Comparison of ENCODE assay signal across 17 mouse cellular contexts in the genomic region with DNA sequence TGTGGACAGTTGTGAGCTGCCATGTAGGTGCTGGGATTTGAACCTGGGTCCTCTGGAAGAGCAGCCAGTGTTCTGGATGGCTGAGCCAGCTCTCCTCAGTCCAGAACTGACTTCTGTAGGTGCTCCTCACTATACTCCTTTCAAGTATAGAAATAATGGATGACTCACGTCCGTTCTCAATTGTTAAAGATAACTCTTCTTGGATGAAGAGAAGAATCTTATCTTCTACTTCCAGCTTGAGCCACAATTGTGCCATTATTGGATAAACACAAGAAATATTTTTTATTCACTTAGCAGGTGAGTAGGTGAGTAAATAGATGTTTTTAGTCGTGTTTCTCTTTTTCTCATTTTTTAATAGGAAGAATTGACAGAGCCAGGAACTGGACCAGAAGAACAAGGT.
"Had no signal": no experiment of that assay in that cellular context is flagged by ENCODE, and none has a peak within 500 bp of the region (broad histone marks: within the 10 kb centered on the region; RNA-seq: fewer than 3 reads in every experiment).

No protein-coding gene starts in this region.

- H3K27ac ChIP-seq: neural tube, embryonic 12.5 days; neural tube, embryonic 13.5 days; neural tube, embryonic 15.5 days; stomach, embryonic 15.5 days; stomach, postnatal 0 days had no signal

- H3K9ac ChIP-seq: neural tube, embryonic 12.5 days; neural tube, embryonic 13.5 days; neural tube, embryonic 15.5 days; stomach, embryonic 15.5 days had no signal

- H3K36me3 ChIP-seq: neural tube, embryonic 12.5 days; neural tube, embryonic 13.5 days; neural tube, embryonic 15.5 days; stomach, embryonic 15.5 days had no signal

- DNase-seq: retina, postnatal 1 day; right cerebral cortex, adult 18-20 months; right cerebral cortex, postnatal 14 days; right cerebral cortex, postnatal 25 days; right cerebral cortex, postnatal 4 days; spleen, adult 18-20 months; thymus, adult 18-20 months; thymus, adult 2 months; thymus, postnatal 14 days; thymus, postnatal 25 days; thymus, postnatal 36 days; thymus, postnatal 4 days had no signal

- H3K4me2 ChIP-seq: neural tube, embryonic 12.5 days; neural tube, embryonic 13.5 days; neural tube, embryonic 15.5 days; stomach, embryonic 15.5 days had no signal

- H3K4me3 ChIP-seq: neural tube, embryonic 12.5 days; neural tube, embryonic 13.5 days; neural tube, embryonic 15.5 days; stomach, embryonic 15.5 days had no signal

- H3K27me3 ChIP-seq: neural tube, embryonic 12.5 days; neural tube, embryonic 13.5 days; neural tube, embryonic 15.5 days; stomach, embryonic 15.5 days had no signal

- H3K9me3 ChIP-seq: neural tube, embryonic 12.5 days; neural tube, embryonic 13.5 days; neural tube, embryonic 15.5 days; stomach, embryonic 15.5 days had no signal

- H3K4me1 ChIP-seq: neural tube, embryonic 12.5 days; neural tube, embryonic 13.5 days; neural tube, embryonic 15.5 days; stomach, embryonic 15.5 days had no signal
